Mouse (Mus musculus) kidney, postnatal 0 days (tissue): ENCODE results near the gene Cage1. TPM values are rescaled to one million over a fixed set of nuclear protein-coding genes. Genes with fewer than 3 reads are reported as not detected.

ENCODE experiments used
- ATAC-seq: fragments of 200-750 bp; cut with Nextera tagmentation; replicated peaks from 2 replicates; pipeline ENCODE4 v1.8.0; 2017; ENCODE audit warnings: low read depth, moderate number of reproducible peaks, moderate TSS enrichment, moderate library complexity; ENCODE audit not compliant: low FRiP score
- DNase-seq: peaks from one replicate; pipeline ENCODE4 v3.0.0-alpha.2; 2016; ENCODE audit warnings: low spot score
- H3K27ac ChIP-seq: fragments of 300-500 bp; sonication (generic); 2 replicates; pipeline ENCODE4 v1.5.1; 2014; ENCODE audit warnings: mild to moderate bottlenecking
- H3K27me3 ChIP-seq: fragments of 300-500 bp; sonication (generic); 2 replicates; pipeline ENCODE4 v1.6.1; 2014; ENCODE audit warnings: low read length, mixed read lengths; ENCODE audit not compliant: insufficient read depth
- H3K36me3 ChIP-seq: fragments of 300-500 bp; sonication (generic); 2 replicates; pipeline ENCODE4 v1.6.1; 2014; ENCODE audit warnings: low read length, mixed read lengths; ENCODE audit not compliant: insufficient read depth
- H3K4me1 ChIP-seq: fragments of 300-500 bp; sonication (generic); replicated peaks from 2 replicates; pipeline ENCODE4 v1.6.1; 2014; ENCODE audit warnings: antibody characterized with exemption, low read length, mixed read lengths; ENCODE audit not compliant: insufficient read depth
- H3K4me2 ChIP-seq: fragments of 300-500 bp; sonication (generic); 2 replicates; pipeline ENCODE4 v1.6.1; 2014; ENCODE audit warnings: mild to moderate bottlenecking, low read length, moderate library complexity, mixed read lengths
- H3K4me3 ChIP-seq: fragments of 300-500 bp; sonication (generic); replicated peaks from 2 replicates; pipeline ENCODE4 v1.5.1; 2014; ENCODE audit warnings: low read depth, low read length
- H3K9ac ChIP-seq: fragments of 300-500 bp; sonication (generic); 2 replicates; pipeline ENCODE4 v1.6.1; 2014; ENCODE audit warnings: low read depth, low read length
- H3K9me3 ChIP-seq: fragments of 300-500 bp; sonication (generic); replicated peaks from 2 replicates; pipeline ENCODE4 v1.6.1; 2016; ENCODE audit warnings: low read length, inconsistent platforms, mixed read lengths
- CTCF ChIP-seq: IDR thresholded peaks from 2 replicates; pipeline ENCODE4 v1.5.1; 2016; ENCODE audit warnings: antibody characterized with exemption, low read depth, mild to moderate bottlenecking, moderate library complexity
- WGBS: fragments of 180-500 bp; shearing (Covaris S2); extraction: QIAGEN DNeasy Blood & Tissue Kit; methylation state at CpG from one replicate; pipeline ENCODE4 v1.1.7; 2014; 5-methylcytosine and 5-hydroxymethylcytosine counted together
- polyA plus RNA-seq: library from polyadenylated mRNA; unstranded; fragments of >200 nt; fragmentation: Nextera tagmentation; extraction: Ambion mirVana; gene quantifications from 2 replicates; pipeline ENCODE4 v1.2.1, GENCODE M21; 2015

The Cage1 gene
- polyA plus RNA-seq, 1 experiment from 2014 or later: 2.0 TPM

GRCm38 (mm10) chr13:37969337-37969736, 67.5 kb downstream of the Cage1 start:
- Histone ChIP-seq H3K9ac (no peak overlapping the region), H3K4me3 (no peak overlapping the region), H3K27ac (no peak overlapping the region), H3K9me3 (no peaks in the 10 kb centered on the region), H3K36me3 (no peaks in the 10 kb centered on the region), H3K4me1 (peaks cover 33% of the 10 kb centered on the region), H3K27me3 (no peaks in the 10 kb centered on the region), H3K4me2 (peak overlapping the region; percentile 37)
- TF ChIP-seq CTCF: peak; percentile 96
- ATAC-seq: no peak; the same call in 1 of the 2 replicates
- peak; percentile 84 for DNase-seq
- 2% methylated on average over 14 of the region's 14 CpGs for WGBS

- Histone ChIP-seq H3K27ac (peak overlapping the region; percentile 65), H3K36me3 (no peaks in the 10 kb centered on the region), H3K27me3 (no peaks in the 10 kb centered on the region), H3K4me1 (peaks cover 39% of the 10 kb centered on the region), H3K4me2 (no peak overlapping the region), H3K9ac (no peak overlapping the region), H3K9me3 (no peaks in the 10 kb centered on the region), H3K4me3 (no peak overlapping the region)
- no peak for TF ChIP-seq CTCF
- ATAC-seq: no peak
- WGBS: 48% methylated on average over 10 of the region's 10 CpGs
- no peak for DNase-seq
These were observed 69.3 kb downstream of the Cage1 start for GRCm38 (mm10) chr13:37967565-37967964.

- no peak for TF ChIP-seq CTCF
These were observed 69.8 kb downstream of the Cage1 start for GRCm38 (mm10) chr13:37967052-37967437.

GRCm38 (mm10) chr13:37966256-37967051, 70.4 kb downstream of the Cage1 start:
- DNase-seq (peak; percentile 85), ATAC-seq (peak; percentile 84)
- Histone ChIP-seq H3K27ac (peak overlapping the region; percentile 67), H3K4me2 (0 out of 2 replicates have a peak overlapping the region, but pooled peaks have one; percentile 2), H3K9me3 (no peaks in the 10 kb centered on the region), H3K4me3 (no peak overlapping the region), H3K36me3 (no peaks in the 10 kb centered on the region), H3K4me1 (peaks cover 39% of the 10 kb centered on the region), H3K27me3 (no peaks in the 10 kb centered on the region), H3K9ac (no peak overlapping the region)
- 38% methylated on average over 15 of the region's 15 CpGs for WGBS
- no peak for TF ChIP-seq CTCF

More at GRCm38 (mm10) chr13:37967052-37967437, 69.8 kb downstream of the Cage1 start:
- 0 out of 2 replicates have a peak overlapping the region, but pooled peaks have one; percentile 2 for H3K4me2 ChIP-seq
- peaks cover 39% of the 10 kb centered on the region for H3K4me1 ChIP-seq
- no peak overlapping the region for H3K4me3 ChIP-seq
- 13% methylated on average over 12 of the region's 12 CpGs for WGBS
- no peaks in the 10 kb centered on the region for H3K9me3 ChIP-seq
- DNase-seq (peak; percentile 93), ATAC-seq (peak; percentile 73)
- peak overlapping the region; percentile 65 for H3K27ac ChIP-seq
- H3K36me3 ChIP-seq: no peaks in the 10 kb centered on the region
- H3K27me3 ChIP-seq: no peaks in the 10 kb centered on the region
- H3K9ac ChIP-seq: no peak overlapping the region

- no peak for ATAC-seq
- H3K4me1 ChIP-seq: peaks cover 39% of the 10 kb centered on the region
These were observed 71.5 kb downstream of the Cage1 start for GRCm38 (mm10) chr13:37965126-37965914.

More at GRCm38 (mm10) chr13:37965126-37965914, 71.5 kb downstream of the Cage1 start:
- Histone ChIP-seq H3K36me3 (no peaks in the 10 kb centered on the region), H3K9ac (no peak overlapping the region), H3K4me3 (no peak overlapping the region), H3K27me3 (no peaks in the 10 kb centered on the region), H3K4me2 (no peak overlapping the region), H3K27ac (peak overlapping the region; percentile 67; the same call in 1 of the 2 replicates), H3K9me3 (no peaks in the 10 kb centered on the region)
- DNase-seq: no peak
- WGBS: 43% methylated on average over 17 of the region's 17 CpGs
- TF ChIP-seq CTCF: peak; percentile 42; the same call in 1 of the 2 replicates
